ENCODE assay signal across 12 mouse cellular contexts in genomic region chr3:100997785-100998570, GRCm38 (mm10). TPM values are rescaled to one million over a fixed set of nuclear protein-coding genes. Genes with fewer than 3 reads are reported as not detected.
A peak's percentile ranks its signal among the peaks of the same experiment; 100 is the strongest.
DNase-seq lines count a peak whose midpoint lies in the region; ATAC-seq and TF ChIP-seq lines count a peak whose summit lies in the region.
"Had no signal": no experiment of that assay in that cellular context is flagged by ENCODE, and none has a peak within 500 bp of the region (broad histone marks: within the 10 kb centered on the region; RNA-seq: fewer than 3 reads in every experiment).

No protein-coding gene starts in this region.

- ATAC-seq in hindbrain, embryonic 12.5 days (ENCODE audit: low FRiP score), result no peak
- ATAC-seq in lung, embryonic 14.5 days (ENCODE audit: insufficient read depth), result peak; percentile 73

- H3K4me2 ChIP-seq in hindbrain, embryonic 12.5 days (replicated peaks), result no peak overlapping the region
- H3K4me2 ChIP-seq in lung, embryonic 14.5 days, result no peak overlapping the region
- H3K4me2 ChIP-seq: limb, embryonic 12.5 days; neural tube, embryonic 12.5 days had no signal

- peaks cover 18% of the 10 kb centered on the region; the same call in 1 of the 2 replicates for H3K4me1 ChIP-seq in hindbrain, embryonic 10.5 days (replicated peaks)
- 0 out of 2 replicates have a peak, but pooled peaks cover 10% of the 10 kb centered on the region for H3K4me1 ChIP-seq in hindbrain, embryonic 12.5 days
- H3K4me1 ChIP-seq in lung, embryonic 14.5 days (ENCODE audit: insufficient read depth), result peaks cover 19% of the 10 kb centered on the region

- no peak for DNase-seq in hindbrain, embryonic 10.5 days (ENCODE audit: low spot score)
- peak; percentile 38 for DNase-seq in MN1 (ENCODE audit: low spot score)
- peak; percentile 30 to 43 for DNase-seq in frontal cortex, adult 2 months (ENCODE audit: extremely low spot score in 1 of 2, low spot score in 1 of 2)
- peak; percentile 80 for DNase-seq in lung, embryonic 14.5 days
- DNase-seq in T-cell, adult 2 months (ENCODE audit: low spot score), result no peak
- no peak for DNase-seq in urinary bladder, adult 2 months (ENCODE audit: low spot score)
- no peak for DNase-seq in kidney, adult 9 months
- DNase-seq: gastrocnemius, postnatal 14 days had no signal

- no peaks in the 10 kb centered on the region for H3K27me3 ChIP-seq in hindbrain, embryonic 10.5 days (ENCODE audit: insufficient read depth, poor library complexity, severe bottlenecking)
- no peaks in the 10 kb centered on the region for H3K27me3 ChIP-seq in hindbrain, embryonic 12.5 days
- H3K27me3 ChIP-seq in lung, embryonic 14.5 days (ENCODE audit: insufficient read depth, low read length), result no peaks in the 10 kb centered on the region
- H3K27me3 ChIP-seq: limb, embryonic 12.5 days; neural tube, embryonic 12.5 days had no signal

- no peaks in the 10 kb centered on the region for H3K36me3 ChIP-seq in hindbrain, embryonic 10.5 days
- no peaks in the 10 kb centered on the region for H3K36me3 ChIP-seq in hindbrain, embryonic 12.5 days
- H3K36me3 ChIP-seq in lung, embryonic 14.5 days (ENCODE audit: insufficient read depth), result no peaks in the 10 kb centered on the region
- H3K36me3 ChIP-seq: G1E; limb, embryonic 12.5 days; neural tube, embryonic 12.5 days had no signal

- no peak for TF ChIP-seq CTCF in lung, embryonic 14.5 days (IDR thresholded peaks at IDR 0.05; ENCODE audit: low read depth)

- 82% methylated on average over 10 of the region's 10 CpGs for WGBS in hindbrain, embryonic 10.5 days
- 82% methylated on average over 10 of the region's 10 CpGs for WGBS in hindbrain, embryonic 12.5 days
- WGBS in lung, embryonic 14.5 days, result 47% methylated on average over 10 of the region's 10 CpGs

- no peak overlapping the region for H3K4me3 ChIP-seq in hindbrain, embryonic 10.5 days
- no peak overlapping the region for H3K4me3 ChIP-seq in hindbrain, embryonic 12.5 days
- no peak overlapping the region for H3K4me3 ChIP-seq in lung, embryonic 14.5 days (ENCODE audit: low read depth, low read length)
- H3K4me3 ChIP-seq: limb, embryonic 12.5 days; neural tube, embryonic 12.5 days had no signal

- H3K27ac ChIP-seq in hindbrain, embryonic 10.5 days, result 0 out of 2 replicates have a peak overlapping the region, but pooled peaks have one; percentile 8
- no peak overlapping the region for H3K27ac ChIP-seq in hindbrain, embryonic 12.5 days
- no peak overlapping the region; the same call in 1 of the 2 replicates for H3K27ac ChIP-seq in lung, embryonic 14.5 days (ENCODE audit: low read depth)
- H3K27ac ChIP-seq: limb, embryonic 12.5 days; neural tube, embryonic 12.5 days had no signal

- H3K9ac ChIP-seq in hindbrain, embryonic 12.5 days, result no peak overlapping the region
- H3K9ac ChIP-seq in lung, embryonic 14.5 days, result no peak overlapping the region
- H3K9ac ChIP-seq: limb, embryonic 12.5 days; neural tube, embryonic 12.5 days had no signal

- no peaks in the 10 kb centered on the region for H3K9me3 ChIP-seq in hindbrain, embryonic 10.5 days
- no peaks in the 10 kb centered on the region for H3K9me3 ChIP-seq in hindbrain, embryonic 12.5 days (replicated peaks)
- no peaks in the 10 kb centered on the region for H3K9me3 ChIP-seq in lung, embryonic 14.5 days (ENCODE audit: low read depth, low read length)
- H3K9me3 ChIP-seq: G1E; limb, embryonic 12.5 days; neural tube, embryonic 12.5 days had no signal

RNA-seq across cellular contexts. Expression of gene Ttf2, which starts 28.5 kb away (rescaled TPM):
- polyA plus RNA-seq in hindbrain, embryonic 10.5 days (2016; fragmentation: Nextera tagmentation; extraction: Ambion mirVana), result 24.3 and 28.1 TPM in 2 replicates
- 15.8 and 16.5 TPM in 2 replicates for polyA plus RNA-seq in hindbrain, embryonic 12.5 days (2016; fragmentation: Nextera tagmentation; extraction: Ambion mirVana)
- 1.4 and 1.7 TPM in 2 replicates for polyA plus RNA-seq in frontal cortex, adult 2 months (2012; rRNA removed)
- 26.4 and 27.7 TPM in 2 replicates for polyA plus RNA-seq in lung, embryonic 14.5 days (2014; fragmentation: Nextera tagmentation; extraction: Ambion mirVana)
- polyA plus RNA-seq in urinary bladder, adult 2 months (2012; rRNA removed), result 7.2 and 8.2 TPM in 2 replicates

RNA-seq across cellular contexts. Expression of gene Cd101, which starts 31.4 kb away (rescaled TPM):
- polyA plus RNA-seq in hindbrain, embryonic 10.5 days (2016; fragmentation: Nextera tagmentation; extraction: Ambion mirVana), result 0.05 TPM in 1 of 2 replicates, not detected in the other
- polyA plus RNA-seq in hindbrain, embryonic 12.5 days (2016; fragmentation: Nextera tagmentation; extraction: Ambion mirVana), result not detected in 2 replicates
- polyA plus RNA-seq in frontal cortex, adult 2 months (2012; rRNA removed), result 0.13 and 0.16 TPM in 2 replicates
- polyA plus RNA-seq in lung, embryonic 14.5 days (2014; fragmentation: Nextera tagmentation; extraction: Ambion mirVana), result 0.07 and 0.17 TPM in 2 replicates
- 0.09 and 0.19 TPM in 2 replicates for polyA plus RNA-seq in urinary bladder, adult 2 months (2012; rRNA removed)
- polyA plus RNA-seq: G1E had no signal

Comparison
In these comparisons a context has a peak if more than half of its experiments do, and no peak if none do; other contexts are left out.
1. DNase-seq: peak in MN1 (single experiment), frontal cortex, adult 2 months (2 of 2) and lung, embryonic 14.5 days (single experiment); none in hindbrain, embryonic 10.5 days (single experiment), T-cell, adult 2 months (single experiment), urinary bladder, adult 2 months (single experiment) and kidney, adult 9 months (single experiment).